Mouse (Mus musculus) megakaryocyte, adult 5-6 weeks (primary cell): ENCODE measurements around the gene Arl5b. TPM values are rescaled to one million over a fixed set of nuclear protein-coding genes. Genes with fewer than 3 reads are reported as not detected.
A peak's percentile ranks its signal among the peaks of the same experiment; 100 is the strongest.

Experiments
- ATAC-seq: 2 replicates; pipeline ENCODE4 v1.8.0; 2016; ENCODE audit warnings: mild to moderate bottlenecking, inconsistent platforms; ENCODE audit not compliant: poor library complexity, severe bottlenecking
- total RNA-seq, 2 experiments: library from RNA; stranded (forward) in 1 of 2; stranded (reverse) in 1 of 2; fragments of 153-499, 151-499 nt in 1 of 2; fragments of 221-1000, 200-1000 nt in 1 of 2; gene quantifications; 2 replicates each; pipeline versions ENCODE4 v1.2.3 to v1.2.4; 2015 to 2017

Gene Arl5b
- total RNA-seq (2015) (22.3 and 22.4 TPM in 2 replicates), total RNA-seq (2017) (7.6 and 8.8 TPM in 2 replicates)

GRCm38 (mm10) chr2:15049117-15049873 is at the start of gene Arl5b:
Gene Arl5b (plus strand): TSS chr2:15049395.
- ATAC-seq = peak; percentile 100

DNA sequence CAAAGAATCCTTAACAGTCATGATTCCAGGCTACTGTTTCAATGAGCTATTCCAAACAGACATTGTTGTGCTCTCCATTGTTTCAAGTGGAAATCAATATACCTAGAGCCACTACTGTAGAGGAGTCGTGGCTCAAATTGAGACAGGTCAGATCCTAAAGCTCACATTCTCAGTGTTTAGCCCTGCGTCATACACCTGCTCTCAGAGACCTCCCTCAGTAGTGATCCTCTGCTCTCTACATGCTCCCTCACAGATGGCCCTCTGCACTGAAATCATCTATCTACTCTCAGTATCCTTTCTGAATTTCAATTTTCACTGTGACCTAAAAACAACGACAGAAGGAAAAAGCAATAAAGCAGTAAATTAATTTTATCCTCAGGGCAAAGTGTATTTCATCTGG is 41.7 kb upstream of the Arl5b start:
- no peak for ATAC-seq

DNA sequence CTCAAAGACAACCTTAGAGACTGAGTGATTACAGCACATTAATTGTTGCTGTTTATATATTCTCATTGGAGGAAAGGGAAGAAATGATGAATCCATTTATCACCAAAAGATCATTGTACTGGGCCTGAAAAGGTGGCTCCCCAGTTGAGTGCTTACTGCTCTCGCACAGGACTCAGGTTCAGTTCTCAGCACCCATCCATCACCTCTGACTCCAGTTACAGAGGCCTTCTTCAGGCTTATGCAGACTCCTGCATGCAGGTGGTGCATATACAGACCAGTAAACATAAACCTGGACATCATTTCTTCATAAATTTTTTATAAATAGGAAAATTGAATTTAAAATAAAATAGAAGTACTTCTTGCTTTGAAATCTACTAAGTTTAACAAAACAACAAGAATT is 41.1 kb upstream of the Arl5b start:
- no peak for ATAC-seq

GRCm38 (mm10) chr2:15026817-15027216 is 22.4 kb upstream of the Arl5b start:
- ATAC-seq = no peak

GRCm38 (mm10) chr2:15027816-15028215 is 21.4 kb upstream of the Arl5b start:
- no peak for ATAC-seq

DNA sequence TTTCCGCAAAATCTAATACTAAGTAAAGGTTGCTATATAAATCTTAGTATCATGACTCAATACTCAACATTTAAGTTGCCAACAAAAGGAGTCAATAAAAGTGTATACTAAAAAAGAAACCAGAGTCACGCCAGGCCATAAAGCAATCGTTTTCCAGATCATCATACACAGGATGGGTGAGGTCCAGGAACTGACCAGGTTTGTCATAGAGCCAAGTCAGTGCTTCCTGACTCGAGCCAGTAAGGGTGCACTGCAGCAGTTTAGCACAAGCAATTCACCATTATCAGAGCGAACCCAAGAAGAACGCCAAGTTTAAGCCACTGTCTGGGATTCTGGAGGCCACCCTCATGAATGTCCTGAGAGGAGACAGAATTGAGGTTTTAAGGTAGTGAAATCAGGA is 10.5 kb upstream of the Arl5b start:
- no peak for ATAC-seq

- ATAC-seq = 0 out of 2 replicates have a peak, but pooled peaks have one; percentile 40
Measured at GRCm38 (mm10) chr2:15040326-15040725, 8.9 kb upstream of the Arl5b start.

DNA sequence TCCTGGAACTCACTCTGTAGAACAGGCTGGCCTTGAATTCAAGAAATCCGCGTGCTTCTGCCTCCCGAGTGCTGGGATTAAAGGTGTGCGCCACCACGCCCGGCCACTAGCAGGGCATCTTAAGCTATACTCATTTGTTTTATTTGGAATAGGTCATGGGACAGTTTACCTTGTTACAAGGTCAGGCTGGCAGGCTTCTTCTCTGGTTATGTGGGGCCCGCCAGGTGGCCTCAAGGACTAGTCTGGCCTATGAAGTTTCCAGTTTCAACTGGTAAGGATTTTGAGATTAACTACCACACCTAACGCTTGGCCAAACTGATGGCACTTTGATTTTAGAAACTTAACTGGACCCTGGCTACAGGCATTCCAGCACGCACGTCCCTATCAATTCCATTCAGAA is 5.3 kb downstream of the Arl5b start:
- ATAC-seq = peak; percentile 9

- ATAC-seq = peak; percentile 93
Measured at GRCm38 (mm10) chr2:15054945-15055637, 5.9 kb downstream of the Arl5b start, which contains the start of gene Nsun6. Gene Nsun6 (minus strand): TSS chr2:15055069.

- ATAC-seq = peak; percentile 3
Measured at GRCm38 (mm10) chr2:15055741-15056151, 6.6 kb downstream of the Arl5b start.

- ATAC-seq = no peak
Measured at GRCm38 (mm10) chr2:15058227-15058626, 9.0 kb downstream of the Arl5b start.

- no peak for ATAC-seq
Measured at GRCm38 (mm10) chr2:15060856-15061255, 11.7 kb downstream of the Arl5b start.

DNA sequence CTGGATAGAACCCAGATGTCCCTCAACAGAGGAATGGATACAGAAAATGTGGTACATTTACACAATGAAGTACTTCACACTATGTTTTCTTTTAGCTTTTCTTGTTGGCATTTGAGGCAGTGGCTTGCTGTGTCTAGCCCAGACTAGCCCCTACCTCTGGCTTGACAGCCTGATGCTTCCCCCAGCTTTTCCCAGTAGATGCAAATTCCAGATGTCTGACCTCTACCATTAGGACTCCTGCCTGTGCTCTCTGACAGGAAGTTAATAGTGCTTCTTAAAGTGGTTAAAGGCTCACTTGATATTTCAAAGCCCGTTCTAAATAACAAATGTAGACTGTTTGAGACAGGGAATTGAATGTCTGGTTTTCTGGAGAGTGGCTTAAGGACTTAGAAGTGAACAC is 14.6 kb downstream of the Arl5b start:
- ATAC-seq = no peak

DNA sequence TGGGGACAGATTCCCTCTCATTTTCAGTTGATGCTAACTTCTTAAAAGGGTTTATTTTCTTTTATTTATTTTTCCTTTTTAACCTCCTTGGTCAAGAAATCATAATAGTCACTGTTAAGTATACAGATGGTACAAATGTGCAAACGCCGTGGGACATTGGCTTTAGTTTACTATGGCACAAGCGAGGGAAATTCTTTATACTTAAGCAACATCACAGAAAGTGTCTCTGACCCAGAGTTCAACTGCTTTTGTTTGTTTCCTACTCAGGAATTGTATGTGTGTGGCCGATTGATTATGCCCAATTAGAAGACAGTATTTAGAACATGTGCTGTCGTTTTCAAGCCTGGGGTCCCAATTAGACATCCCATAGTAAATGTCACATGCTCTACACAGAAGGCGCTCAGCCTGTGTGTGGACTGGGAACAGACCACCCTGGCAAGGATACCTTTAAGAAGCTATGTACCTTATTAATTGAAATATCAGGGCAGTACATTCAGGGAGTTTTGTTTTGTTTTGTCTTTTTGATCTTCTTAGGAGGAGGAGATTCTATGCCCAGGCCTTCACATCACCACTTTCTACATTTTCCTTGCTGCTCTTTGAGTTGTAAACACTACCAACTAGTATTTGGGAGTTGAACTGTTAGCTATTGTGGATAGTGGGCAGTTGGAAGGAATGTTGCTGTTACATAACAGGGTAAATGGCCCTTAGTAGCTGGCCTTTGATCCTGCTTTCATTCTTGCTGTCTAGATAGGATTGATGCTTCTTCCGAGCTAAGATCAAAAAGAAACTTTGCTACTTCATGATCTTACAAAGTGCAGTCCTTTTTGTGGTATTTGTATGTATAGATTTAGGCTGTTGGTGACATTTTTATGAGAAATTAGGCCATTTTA is 15.4 kb downstream of the Arl5b start:
- no peak for ATAC-seq

- no peak for ATAC-seq
Measured at GRCm38 (mm10) chr2:15065447-15065846, 16.3 kb downstream of the Arl5b start.

DNA sequence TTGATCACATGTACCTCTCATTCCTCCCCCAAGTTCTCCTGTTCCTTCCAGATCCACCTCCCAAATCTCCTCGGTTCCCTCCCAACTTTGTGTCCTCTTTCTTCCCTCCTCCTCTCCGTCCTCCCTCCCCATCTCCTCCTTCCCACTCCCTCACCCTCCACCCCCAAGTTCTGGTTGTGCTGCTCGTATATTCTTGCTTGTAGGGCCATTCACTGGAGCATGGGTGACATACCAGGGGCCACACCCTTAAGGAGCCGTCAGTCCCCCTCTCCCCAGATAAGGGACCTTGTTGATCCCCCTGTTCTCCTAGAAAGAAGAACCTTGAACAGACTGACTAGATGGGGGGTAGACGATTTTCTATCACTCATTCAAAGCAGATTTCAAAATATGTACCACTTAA is 17.9 kb downstream of the Arl5b start:
- no peak for ATAC-seq

GRCm38 (mm10) chr2:15083702-15084101 is 34.5 kb downstream of the Arl5b start:
- no peak for ATAC-seq

- no peak for ATAC-seq
Measured at GRCm38 (mm10) chr2:15087308-15087707, 38.1 kb downstream of the Arl5b start.

DNA sequence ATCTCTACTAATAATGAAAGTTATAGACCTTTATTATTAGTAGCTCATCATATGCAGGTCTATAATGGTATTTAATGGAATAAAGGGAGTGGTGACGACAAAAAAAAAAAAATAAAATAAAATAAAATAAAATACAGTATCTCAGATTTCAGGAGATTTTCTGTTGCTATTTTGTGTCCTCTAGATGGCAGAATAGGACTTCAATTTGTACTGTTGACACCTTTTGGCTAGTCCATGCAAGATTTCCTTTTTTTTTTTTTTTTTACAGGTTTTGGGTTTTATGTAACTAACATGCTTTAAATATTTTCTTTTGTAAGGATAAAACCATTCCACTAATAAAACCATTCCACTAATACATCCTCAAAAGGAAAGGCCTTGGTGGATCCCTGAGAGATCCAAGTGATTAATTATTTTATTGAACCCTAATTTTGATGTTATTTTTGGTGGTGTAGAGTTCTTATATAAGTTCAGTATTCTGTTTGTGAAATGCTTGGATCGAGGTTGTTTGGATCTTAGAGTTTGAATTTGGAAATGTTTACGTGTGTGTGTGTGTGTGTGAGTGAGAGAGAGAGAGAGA is 47.4 kb downstream of the Arl5b start:
- ATAC-seq = no peak

DNA sequence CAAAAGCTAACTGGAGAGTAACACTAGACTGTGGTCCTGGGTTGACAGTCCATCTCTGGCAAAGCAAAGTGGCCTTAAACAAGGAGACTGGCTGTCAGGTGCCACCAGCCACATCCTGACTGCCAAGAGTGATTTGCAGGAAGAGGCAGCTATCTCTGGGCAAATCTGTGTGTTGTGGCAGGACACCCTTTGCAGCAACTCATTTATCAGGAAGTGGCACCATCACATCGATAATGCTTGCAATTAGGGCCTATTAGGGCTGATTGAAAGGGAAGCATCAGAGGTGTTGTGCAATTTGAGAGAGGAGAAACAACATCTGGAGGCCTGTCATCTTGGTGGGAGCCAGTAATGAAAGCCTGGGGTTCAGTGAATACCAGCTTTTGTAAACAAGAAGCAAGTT is 55.2 kb downstream of the Arl5b start:
- ATAC-seq = peak; percentile 40; the same call in 1 of the 2 replicates

- ATAC-seq = no peak
Measured at GRCm38 (mm10) chr2:15111290-15111689, 62.1 kb downstream of the Arl5b start.
